Mouse (Mus musculus): ENCODE measurements at regions not wholly inside any gene's neighbourhood (a gene's known extent, or its start where the extent isn't known, plus 50 kb on each side); places are given as distances from the start of the nearest gene placed in this dataset.
"Not testable (repeated sequence)": the region's sequence is repeated elsewhere in the genome, so short reads cannot be mapped to it uniquely, and the experiment has no call there.

DNA sequence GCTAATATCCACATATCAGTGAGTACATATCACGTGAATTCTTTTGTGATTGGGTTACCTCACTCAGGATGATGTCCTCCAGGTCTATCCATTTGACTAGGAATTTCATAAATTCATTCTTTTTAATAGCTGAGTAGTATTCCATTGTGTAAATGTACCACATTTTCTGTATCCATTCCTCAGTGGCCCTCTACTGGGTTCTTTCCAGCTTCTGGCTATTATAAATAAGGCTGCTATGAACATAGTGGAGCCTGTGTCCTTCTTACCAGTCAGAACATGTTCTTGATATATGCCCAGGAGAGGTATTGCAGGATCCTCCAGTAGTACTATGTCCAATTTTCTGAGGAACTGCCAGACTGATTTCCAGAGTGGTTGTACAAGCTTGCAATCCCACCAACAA, 884.0 kb upstream of the Lrrc4c start:
- DNase-seq (ENCODE audit: low read depth, low spot score), result not testable (repeated sequence)

DNA sequence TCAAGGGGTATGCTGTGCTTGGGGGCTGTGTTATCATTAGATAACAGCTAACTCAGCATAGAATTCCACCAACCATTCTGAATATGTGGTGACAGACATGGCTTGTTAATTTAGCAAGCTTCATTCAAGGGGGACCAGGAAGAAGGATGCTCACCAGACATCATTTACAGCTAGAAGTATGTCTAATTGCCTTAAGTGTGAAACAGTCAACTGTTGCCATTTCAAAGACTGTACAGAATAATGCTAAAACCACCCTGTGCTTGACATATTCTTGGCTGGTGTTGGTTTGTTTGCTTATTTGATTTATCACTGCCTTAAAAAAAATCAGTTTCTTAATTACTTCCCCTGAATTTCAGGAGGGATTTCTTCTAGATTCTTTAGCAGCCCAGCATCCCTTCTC, 877.0 kb upstream of the Lrrc4c start:
- DNase-seq (ENCODE audit: low read depth, low spot score), result no peak

DNA sequence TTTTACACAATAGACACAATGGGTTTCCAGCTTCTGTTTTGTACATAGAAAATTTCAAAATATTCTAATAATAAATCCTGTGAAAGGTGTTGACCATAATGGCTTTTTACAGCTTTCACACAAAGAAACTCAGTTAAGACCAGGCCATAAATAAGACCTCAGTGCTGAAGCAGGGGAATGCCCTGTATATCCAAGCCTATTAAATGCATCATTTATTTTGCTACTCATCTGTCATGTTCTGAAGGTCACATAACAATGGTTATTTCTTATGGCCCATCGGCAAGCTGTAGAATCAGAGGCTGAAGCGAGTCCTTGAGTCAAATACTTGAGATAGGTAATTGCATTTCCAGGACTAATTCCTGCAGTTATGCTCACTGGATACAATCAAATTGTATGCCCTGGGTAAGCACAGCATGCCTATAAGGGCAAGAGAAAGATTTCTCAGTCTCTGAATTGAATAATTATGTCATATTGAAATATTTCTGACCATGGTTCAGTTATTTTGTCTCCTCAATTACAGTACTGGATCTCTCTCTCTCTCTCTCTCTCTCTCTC, 874.6 kb upstream of the Lrrc4c start:
- DNase-seq (ENCODE audit: low read depth, low spot score), result no peak

DNA sequence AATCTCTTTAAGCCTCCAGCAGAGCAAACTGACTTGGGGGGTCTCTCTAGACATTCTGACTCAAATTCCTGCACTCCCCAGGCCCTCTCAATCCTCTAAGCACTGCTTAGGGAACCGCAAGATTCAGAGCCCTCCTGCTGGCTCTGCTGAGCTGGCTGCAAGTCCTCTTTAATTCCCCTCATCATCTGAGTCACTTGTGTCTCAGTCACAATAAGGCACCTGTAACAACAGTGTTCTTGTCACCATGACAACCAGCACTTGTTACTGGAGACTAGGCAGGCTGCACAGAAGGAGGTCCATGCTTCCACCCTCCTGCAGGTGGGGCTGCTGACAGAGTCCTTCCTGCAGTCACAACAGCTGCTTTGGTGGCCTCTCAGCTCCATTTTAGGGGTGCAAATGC, 869.1 kb upstream of the Lrrc4c start:
- peak; percentile 20 for DNase-seq (ENCODE audit: low read depth, low spot score)

DNA sequence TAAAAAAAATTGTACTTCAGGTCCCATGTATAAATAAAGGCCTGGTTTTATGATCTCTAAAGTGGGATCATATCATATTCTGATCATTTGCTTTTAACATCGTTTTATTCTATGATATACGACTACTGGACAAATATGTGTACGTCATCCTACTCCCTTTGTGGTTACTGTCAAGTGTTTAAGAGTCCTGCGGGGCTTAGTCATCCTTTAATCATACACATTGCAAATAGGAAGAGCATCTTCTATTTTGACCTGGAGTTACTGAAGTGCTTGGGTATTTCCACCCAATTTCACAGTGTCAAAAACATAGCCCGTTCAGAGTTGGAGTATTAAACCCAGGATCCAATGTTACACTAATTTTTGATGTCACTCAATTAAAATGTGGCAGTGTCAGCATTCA, 838.1 kb upstream of the Lrrc4c start:
- DNase-seq (ENCODE audit: low read depth, low spot score), result peak; percentile 90

DNA sequence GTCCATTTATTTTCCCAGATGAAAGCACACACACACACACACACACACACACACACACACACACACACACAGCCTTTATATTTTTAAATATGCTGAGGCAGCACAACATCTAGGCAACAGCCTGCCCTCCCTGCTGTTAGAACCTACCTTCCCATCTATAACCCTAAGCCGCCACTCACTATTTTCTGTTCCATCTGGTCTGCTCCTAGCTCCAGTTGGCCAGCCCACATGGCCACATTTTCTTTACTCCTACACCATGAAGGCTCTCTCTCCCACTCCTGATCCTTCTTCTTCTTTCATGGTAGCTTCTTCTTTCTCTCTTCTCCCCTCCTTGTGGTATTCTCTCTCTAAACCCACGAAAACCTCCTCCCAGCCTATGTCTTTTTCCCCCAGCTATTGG, 834.6 kb upstream of the Lrrc4c start:
- DNase-seq (ENCODE audit: low read depth, low spot score), result no peak

DNA sequence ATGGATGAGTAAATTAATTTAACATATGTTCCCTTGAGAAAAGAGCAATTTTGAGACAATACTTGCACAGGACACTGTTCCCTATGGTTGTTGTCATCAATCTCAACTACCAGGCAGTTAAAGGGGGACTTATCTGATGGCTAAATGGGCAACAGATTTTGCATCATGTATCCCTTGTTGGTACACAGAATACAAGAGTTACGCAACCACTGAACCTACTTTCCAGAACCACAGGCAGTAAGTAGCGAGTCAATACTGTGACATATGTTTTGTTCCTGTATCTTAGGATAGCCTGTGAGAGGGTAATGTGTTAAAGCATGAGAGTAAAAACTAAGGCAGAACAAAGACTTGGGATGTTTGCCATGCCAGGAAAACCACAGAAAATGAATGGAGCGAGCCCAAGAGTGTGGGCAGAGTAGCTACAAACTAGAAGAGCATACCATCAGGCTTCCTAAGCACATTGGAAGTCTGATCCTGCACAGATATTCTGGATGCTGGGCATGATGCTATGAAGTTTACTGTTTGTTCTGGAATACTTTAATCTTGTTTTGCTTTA, 830.3 kb upstream of the Lrrc4c start:
- DNase-seq (ENCODE audit: low read depth, low spot score), result peak; percentile 80

DNA sequence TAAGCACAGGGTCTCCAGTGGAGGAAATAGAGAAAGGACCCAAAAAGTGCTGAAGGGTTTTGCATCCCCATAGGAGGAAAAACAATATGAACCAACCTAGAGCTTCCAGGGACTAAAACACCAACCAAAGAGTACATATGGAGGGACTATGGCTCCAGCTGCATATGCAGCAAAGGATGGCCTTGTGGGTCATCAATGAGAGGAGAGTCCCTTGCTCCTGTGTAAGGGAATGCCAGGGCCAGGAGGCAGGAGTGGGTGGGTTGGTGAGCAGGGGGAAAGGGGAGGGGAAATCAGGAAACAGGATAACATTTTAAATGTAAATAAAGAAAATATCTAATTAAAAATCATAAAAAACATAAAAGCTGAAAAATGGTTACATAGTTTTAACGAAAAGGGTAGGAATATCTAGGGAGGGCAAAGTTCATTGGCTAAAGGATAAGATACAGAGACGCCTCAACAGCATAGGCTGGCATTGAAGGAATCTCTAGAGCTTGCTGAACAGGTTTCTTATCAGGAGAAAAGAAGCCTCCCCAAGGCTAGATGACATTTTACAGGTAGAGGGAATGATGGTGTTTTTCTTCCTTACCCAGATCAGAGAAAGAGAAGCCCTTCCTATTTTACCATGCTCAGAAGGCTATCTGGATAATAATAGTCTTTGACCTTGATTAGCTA, 823.8 kb upstream of the Lrrc4c start:
- no peak for DNase-seq (ENCODE audit: low read depth, low spot score)

DNA sequence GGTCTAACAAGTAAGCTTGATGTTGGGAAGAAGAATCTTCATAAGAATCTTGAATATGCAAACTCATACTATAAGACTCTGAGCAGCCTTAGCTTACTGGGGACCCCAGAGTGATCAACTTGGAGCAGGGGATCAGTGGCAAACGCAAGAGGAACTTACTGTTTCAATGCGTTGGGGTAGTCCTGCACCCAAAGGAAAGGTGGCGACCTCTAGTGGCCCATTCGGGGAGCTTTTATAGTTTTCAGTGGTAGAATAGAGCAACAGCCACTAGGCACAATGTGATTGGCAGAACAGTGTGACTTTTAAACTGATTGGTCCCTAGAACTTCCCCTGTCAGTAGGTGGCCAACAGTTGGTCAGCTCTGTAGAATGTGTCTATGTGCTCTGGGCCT, 823.3 kb upstream of the Lrrc4c start:
- no peak for DNase-seq (ENCODE audit: low read depth, low spot score)

DNA sequence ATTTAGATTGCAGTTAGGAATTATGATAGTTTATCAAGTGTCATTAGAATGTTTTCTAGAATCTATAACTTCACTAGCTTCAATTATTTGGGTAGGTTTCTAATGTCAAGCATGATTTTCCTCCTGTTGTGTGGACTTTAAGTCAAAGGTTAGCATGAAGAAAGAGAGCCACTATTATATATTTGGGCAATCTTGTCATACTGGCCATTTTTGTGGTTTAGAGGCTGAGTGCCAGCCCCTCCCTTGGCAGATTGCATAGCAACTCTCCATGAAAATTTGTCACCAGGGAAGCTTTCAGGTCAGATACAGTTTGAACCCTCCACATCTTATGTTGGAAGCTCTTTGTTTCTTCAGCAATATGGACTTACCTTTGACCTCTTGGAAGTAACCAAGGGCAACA, 806.7 kb upstream of the Lrrc4c start:
- peak; percentile 65 for DNase-seq (ENCODE audit: low read depth, low spot score)

DNA sequence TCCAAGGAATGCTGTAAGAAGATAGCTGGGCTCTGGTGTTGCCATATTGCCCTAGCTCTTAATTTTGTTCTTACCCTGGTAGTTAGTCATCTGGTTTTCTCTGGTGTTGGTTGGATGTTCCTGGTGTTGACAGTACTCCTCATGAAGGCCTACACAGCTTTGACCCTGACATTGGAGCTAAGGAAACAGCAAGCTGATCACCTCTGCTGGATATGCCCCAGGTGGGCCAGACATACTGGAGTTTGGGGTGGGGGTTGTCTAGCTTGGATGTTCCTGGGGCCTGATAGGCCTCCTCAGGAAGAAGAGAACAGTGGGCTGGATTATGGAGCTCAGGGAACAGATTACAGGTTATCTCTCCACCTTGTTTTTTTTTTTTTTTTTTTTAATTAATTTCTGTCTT, 796.3 kb upstream of the Lrrc4c start:
- no peak for DNase-seq (ENCODE audit: low read depth, low spot score)

DNA sequence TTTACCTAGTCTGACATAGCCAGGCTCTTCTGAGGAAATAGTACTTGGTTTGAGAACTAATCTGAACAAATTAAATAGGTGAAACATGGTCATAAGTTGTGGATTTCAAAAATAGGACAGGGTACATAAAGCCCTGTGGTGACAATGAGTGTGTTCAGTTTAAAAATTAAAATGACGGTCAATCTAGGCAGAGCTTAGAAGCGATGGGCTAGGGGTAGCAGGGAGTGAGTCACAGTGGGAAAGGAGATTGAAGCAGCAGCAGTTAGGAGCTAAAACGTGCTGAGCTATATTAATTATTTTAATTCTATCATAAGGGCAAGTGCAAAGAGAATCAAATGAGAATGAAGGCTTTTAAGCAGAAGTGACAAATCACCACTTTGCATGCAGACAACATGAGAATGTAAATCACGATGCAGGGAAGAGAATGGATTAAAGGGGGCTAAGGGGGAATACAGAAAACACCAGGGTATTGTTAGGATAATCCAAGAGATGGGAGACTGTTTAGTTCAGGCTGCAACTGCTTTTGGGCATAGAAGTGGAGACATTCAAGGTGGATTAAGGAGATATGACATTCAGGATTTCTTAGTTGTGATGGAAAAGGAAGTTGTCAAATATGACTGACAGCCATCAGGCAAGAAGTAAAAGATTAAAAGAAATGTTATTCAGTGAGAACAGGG, 793.2 kb upstream of the Lrrc4c start:
- DNase-seq (ENCODE audit: low read depth, low spot score), result no peak

DNA sequence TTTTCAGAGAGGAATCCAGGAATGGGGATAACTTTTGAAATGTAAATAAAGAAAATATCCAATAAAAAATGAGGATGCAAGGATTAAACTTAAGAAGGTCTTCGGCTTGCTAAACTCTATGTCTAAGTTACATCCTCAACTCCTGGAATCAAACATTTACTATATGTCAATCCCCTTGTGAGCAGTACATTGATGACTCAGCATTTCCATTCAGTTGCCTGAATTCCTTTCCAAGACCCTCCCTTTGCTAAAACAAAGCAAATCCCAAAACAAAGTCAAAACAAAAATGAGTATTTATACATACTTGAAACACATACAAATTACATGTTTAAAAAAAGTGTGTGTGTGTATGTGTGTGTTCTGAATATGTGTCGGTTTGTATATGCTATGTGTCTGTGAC, 753.9 kb upstream of the Lrrc4c start:
- no peak for DNase-seq (ENCODE audit: low read depth, low spot score)

DNA sequence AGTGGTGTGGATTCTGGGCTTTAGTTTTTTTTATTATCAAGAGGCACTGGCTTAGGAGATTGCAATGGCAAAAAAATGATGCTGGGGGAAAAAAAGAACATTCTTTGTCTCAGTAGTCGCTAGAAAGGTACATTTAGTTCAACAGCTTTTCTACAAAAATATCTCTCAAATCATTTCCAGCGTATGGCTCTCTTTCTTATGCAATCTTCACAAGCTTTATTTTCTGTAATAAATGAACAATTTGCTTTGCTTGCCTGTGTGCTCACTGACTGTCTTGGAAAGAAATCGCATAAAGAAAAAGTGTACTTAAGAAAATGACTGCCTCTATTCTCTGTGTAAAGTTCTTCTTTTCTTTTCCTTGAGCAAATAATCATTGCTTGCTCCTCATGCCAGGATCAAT, 742.1 kb upstream of the Lrrc4c start:
- no peak for DNase-seq (ENCODE audit: low read depth, low spot score)

DNA sequence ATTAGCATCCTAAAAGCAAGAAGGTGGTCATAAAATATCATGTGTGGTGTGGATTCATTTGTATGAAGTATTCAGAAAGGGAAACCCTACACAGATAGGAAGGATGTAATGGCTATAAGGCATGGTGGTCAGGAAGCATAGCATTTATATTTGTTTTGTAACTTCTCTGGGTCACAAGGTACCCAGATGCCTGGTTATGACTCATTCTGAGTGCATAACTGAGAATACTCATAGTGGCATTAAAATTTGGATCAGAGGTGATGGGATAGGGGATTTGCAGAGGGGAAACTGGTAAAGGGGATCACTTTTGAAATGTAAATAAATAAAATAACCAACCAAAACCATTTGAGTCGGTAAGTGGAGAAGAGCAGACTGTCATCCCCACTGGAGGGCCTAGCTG, 738.8 kb upstream of the Lrrc4c start:
- peak; percentile 64 for DNase-seq (ENCODE audit: low read depth, low spot score)

DNA sequence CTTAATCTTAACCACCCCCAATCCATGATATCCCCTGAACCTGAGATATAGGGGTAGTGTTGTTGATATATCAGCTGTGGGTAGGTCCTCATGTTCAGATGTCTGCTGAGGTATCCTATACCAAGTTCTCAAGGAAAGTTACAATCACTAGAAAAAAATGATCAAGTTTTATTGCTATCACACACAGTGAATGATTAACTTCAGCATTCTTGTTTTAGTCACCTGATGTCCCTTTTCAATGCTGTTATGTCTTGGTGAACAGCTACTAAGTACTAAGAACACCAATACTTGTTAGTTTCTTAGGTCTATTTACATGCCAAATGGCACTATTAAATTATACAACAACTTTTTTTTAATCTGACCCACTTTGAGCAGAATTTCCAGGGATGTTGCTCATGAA, 732.0 kb upstream of the Lrrc4c start:
- DNase-seq (ENCODE audit: low read depth, low spot score), result no peak

DNA sequence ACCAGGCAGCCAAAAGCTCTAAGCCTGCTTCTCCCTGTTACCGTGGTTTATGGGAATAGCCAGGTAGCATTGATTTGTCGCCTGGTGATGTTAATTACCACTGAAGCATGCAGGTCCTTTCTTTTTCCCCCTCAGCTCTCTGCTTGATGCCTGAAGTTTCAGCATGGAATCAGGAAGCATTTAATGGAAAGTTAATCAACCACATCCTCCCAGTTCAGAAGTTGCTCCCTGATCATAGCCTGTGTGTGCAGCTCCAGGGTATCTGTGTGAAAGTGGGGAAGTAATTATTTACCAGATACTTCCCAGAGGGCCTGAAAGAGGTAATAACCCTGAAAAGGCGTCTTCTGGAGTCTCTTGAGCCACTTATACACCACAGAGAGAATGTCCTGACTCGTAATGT, 730.9 kb upstream of the Lrrc4c start:
- DNase-seq (ENCODE audit: low read depth, low spot score), result no peak

DNA sequence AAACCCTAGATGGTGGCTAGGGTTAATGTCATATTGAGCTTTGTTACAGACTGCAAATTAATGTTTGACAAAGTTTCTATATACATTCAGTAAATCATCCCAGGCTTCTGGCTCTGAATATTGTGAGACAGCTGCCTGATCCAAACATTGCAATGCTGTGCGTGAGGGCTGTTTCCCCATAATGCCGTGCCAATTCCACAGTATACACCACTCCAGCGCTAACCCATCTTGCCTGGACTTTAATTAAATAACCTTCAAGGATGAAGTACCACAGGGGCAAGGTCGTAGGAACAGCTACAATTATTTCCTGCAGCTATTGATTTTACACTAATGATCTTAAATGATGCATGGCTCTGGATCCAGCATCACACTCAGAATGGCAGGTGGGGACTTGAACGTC, 704.6 kb upstream of the Lrrc4c start:
- DNase-seq (ENCODE audit: low read depth, low spot score), result no peak

DNA sequence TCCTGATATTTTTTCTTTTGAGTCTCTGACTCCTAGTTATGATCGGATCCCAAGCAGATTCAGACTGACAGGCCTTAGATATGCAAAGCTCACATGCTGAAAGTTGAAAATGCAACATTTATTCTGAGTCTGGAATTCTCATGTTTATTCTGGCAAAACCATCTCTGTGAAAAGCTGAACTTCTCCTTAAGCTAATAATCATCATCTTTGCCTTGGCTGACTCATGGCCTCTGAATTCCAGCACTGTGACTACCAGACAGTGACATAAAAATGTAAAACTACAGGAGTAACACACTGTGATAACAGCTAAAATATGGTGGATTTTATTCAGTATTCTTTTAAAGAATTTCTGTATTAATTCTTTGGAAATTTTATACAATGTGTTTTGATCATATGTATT, 680.4 kb upstream of the Lrrc4c start:
- DNase-seq (ENCODE audit: low read depth, low spot score), result peak; percentile 69

DNA sequence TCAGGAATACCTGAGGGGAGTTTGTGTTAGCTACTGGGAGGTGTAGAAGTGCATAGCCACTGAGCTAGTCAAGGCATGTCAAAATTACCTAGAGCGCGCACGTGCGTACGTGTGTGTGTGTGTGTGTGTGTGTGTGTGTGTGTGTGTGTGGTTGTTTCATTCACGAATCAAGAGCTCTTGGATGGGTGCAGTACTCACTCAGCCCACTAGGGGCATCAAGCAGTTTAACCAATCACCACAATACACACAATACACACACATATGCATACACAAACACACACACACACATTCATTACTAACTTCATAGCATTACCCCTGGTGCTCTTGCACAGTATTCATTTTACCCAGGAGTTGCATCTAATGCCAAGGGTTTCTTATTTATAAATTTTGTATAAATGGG, 643.6 kb upstream of the Lrrc4c start:
- DNase-seq (ENCODE audit: low read depth, low spot score), result peak; percentile 32

DNA sequence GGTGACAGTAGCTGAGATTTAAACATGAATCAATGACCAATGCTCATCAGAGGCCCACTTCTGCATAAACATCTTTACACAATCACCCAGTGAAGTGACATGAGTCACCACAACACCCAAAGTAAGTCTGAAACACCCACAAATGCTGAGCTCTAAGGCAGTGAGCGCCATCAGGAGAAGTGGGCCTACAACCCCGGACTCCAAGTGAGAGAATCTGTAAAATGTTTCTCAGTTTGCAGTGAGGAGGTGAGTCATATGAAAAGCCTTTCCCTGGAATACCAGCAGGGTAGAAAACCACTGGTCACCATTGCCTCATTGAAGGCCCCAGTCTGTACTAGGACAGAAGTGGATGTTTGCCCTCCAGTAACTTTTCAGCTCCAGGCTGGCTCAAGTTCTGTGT, 602.6 kb upstream of the Lrrc4c start:
- peak; percentile 48 for DNase-seq (ENCODE audit: low read depth, low spot score)
